Mouse (Mus musculus) cerebellum, adult 2 months (tissue): ENCODE data around the gene Fchsd2.

Experiments used
- CTCF ChIP-seq: fragments of 200-500 bp; IDR thresholded peaks from 2 replicates; pipeline ENCODE4 v1.5.1; 2011; ENCODE audit warnings: low read depth, mild to moderate bottlenecking, control low read depth, low read length, moderate library complexity, borderline replicate concordance; ENCODE audit not compliant: insufficient read depth
- POLR2A ChIP-seq: fragments of 200-500 bp; IDR thresholded peaks from 2 replicates; pipeline ENCODE4 v1.6.1; 2011; ENCODE audit warnings: low read length, control low read depth, borderline replicate concordance; ENCODE audit not compliant: insufficient read depth

GRCm38 (mm10) chr7:101067521-101067920 is 25.1 kb upstream of the Fchsd2 start:
- no peak for TF ChIP-seq CTCF
- TF ChIP-seq POLR2A, result no peak
